Mouse (Mus musculus) CD8-positive naive resting alpha-beta T cell, adult 2 months (primary cell): ENCODE results near the gene Tsks.

ENCODE experiments used
- DNase-seq, 2 experiments: peaks; one replicate each; pipeline ENCODE4 v3.0.0; 2022; ENCODE audit warnings: low read depth in 2 of 2, low spot score in 2 of 2

Tsks gene

GRCm38 (mm10) chr7:44942904-44943303, at the start of gene Tsks:
Gene Tsks, plus strand, starts transcription at chr7:44943204.
- no peak for DNase-seq

GRCm38 (mm10) chr7:44894175-44894574, 48.8 kb upstream of the Tsks start:
- DNase-seq: no peak

GRCm38 (mm10) chr7:44895206-44895592, 47.8 kb upstream of the Tsks start:
- no peak for DNase-seq

- peak; percentile 83 to 86 for DNase-seq
Measured at GRCm38 (mm10) chr7:44895593-44896434, 47.2 kb upstream of the Tsks start, which contains the start of gene Fuz. Gene Fuz, plus strand, starts transcription at chr7:44896079.

- DNase-seq: no peak
Measured at GRCm38 (mm10) chr7:44896499-44896898, 46.5 kb upstream of the Tsks start.

GRCm38 (mm10) chr7:44898607-44899006, 44.4 kb upstream of the Tsks start:
- DNase-seq: no peak

- no peak for DNase-seq
Measured at GRCm38 (mm10) chr7:44900632-44901031, 42.4 kb upstream of the Tsks start.

GRCm38 (mm10) chr7:44901230-44901722, 41.7 kb upstream of the Tsks start:
- DNase-seq: peak; percentile 33 to 46

GRCm38 (mm10) chr7:44905430-44905829, 37.6 kb upstream of the Tsks start:
- DNase-seq: no peak

- DNase-seq: peak; percentile 56 to 61
Measured at GRCm38 (mm10) chr7:44908706-44909476, 34.1 kb upstream of the Tsks start.

- DNase-seq: no peak
Measured at GRCm38 (mm10) chr7:44914396-44914795, 28.6 kb upstream of the Tsks start.

GRCm38 (mm10) chr7:44915314-44915713, 27.7 kb upstream of the Tsks start:
- no peak for DNase-seq

GRCm38 (mm10) chr7:44916191-44916590, 26.8 kb upstream of the Tsks start:
- no peak for DNase-seq

- no peak for DNase-seq
Measured at GRCm38 (mm10) chr7:44916881-44917280, 26.1 kb upstream of the Tsks start.

- DNase-seq: no peak
Measured at GRCm38 (mm10) chr7:44918219-44918618, 24.8 kb upstream of the Tsks start.

GRCm38 (mm10) chr7:44919127-44919526, 23.9 kb upstream of the Tsks start:
- no peak for DNase-seq

- DNase-seq: no peak
Measured at GRCm38 (mm10) chr7:44922530-44922929, 20.5 kb upstream of the Tsks start.

- peak in 1 of 2 experiments; percentile 24 for DNase-seq
Measured at GRCm38 (mm10) chr7:44925468-44925867, 17.5 kb upstream of the Tsks start.

- DNase-seq: no peak
Measured at GRCm38 (mm10) chr7:44928570-44928969, 14.4 kb upstream of the Tsks start.

GRCm38 (mm10) chr7:44929204-44930151, 13.5 kb upstream of the Tsks start, which contains the start of gene Ap2a1:
Gene Ap2a1, minus strand, starts transcription at chr7:44929496.
- peak; percentile 99 for DNase-seq

GRCm38 (mm10) chr7:44938680-44939079, 4.3 kb upstream of the Tsks start:
- no peak for DNase-seq
